Comparison of ENCODE assay signal across 9 mouse cellular contexts in the genomic region with DNA sequence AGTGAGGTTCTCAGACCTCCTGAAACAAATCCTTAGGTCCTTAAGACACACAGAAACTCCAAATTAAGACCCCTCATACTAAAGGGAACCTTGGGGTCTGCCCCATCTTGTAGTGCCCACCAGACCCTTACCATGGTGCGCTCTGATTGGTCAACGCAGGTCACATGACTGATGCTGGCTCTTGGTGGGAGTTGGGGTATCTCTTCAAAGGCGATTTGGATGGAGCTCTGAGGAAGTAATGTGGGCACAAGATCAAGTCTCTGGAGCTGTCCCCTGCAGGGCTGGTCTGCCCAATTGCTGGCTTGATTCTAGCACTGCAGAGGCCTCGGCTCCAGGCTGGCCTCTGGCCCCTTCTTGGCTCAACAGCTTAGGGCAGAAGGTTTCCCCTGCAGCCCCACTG. TPM values are rescaled to one million over a fixed set of nuclear protein-coding genes. Genes with fewer than 3 reads are reported as not detected.
DNase-seq lines count a peak whose midpoint lies in the region; ATAC-seq and TF ChIP-seq lines count a peak whose summit lies in the region.
"Had no signal": no experiment of that assay in that cellular context is flagged by ENCODE, and none has a peak within 500 bp of the region (broad histone marks: within the 10 kb centered on the region; RNA-seq: fewer than 3 reads in every experiment).

No protein-coding gene starts in this region.

- no peak for TF ChIP-seq CTCF in kidney, postnatal 0 days (IDR thresholded peaks at IDR 0.05; ENCODE audit: low read depth)

- DNase-seq in kidney, postnatal 0 days (ENCODE audit: low spot score) = no peak
- DNase-seq in kidney, postnatal 4 days = no peak
- DNase-seq in liver, embryonic 11.5 days (ENCODE audit: low spot score) = no peak
- DNase-seq in testis, postnatal 10 days (ENCODE audit: low spot score) = no peak
- no peak for DNase-seq in natural killer cell, adult 2 months (ENCODE audit: low spot score in 2 of 2)

- peak overlapping the region; percentile 94; the same call in 1 of the 2 replicates for H3K4me2 ChIP-seq in forebrain, embryonic 12.5 days
- no peak overlapping the region for H3K4me2 ChIP-seq in forebrain, embryonic 15.5 days (replicated peaks)
- H3K4me2 ChIP-seq in kidney, postnatal 0 days (ENCODE audit: low read length) = peak overlapping the region; percentile 93; the same call in 1 of the 2 replicates
- peak overlapping the region; percentile 97; the same call in 1 of the 2 replicates for H3K4me2 ChIP-seq in liver, embryonic 11.5 days
- peak overlapping the region; percentile 96 for H3K4me2 ChIP-seq in neural tube, embryonic 13.5 days

- H3K9ac ChIP-seq in forebrain, embryonic 12.5 days = no peak overlapping the region
- H3K9ac ChIP-seq in forebrain, embryonic 15.5 days (replicated peaks) = no peak overlapping the region
- H3K9ac ChIP-seq in kidney, postnatal 0 days (ENCODE audit: low read depth, low read length) = no peak overlapping the region
- no peak overlapping the region for H3K9ac ChIP-seq in liver, embryonic 11.5 days (ENCODE audit: low read depth, low read length)
- H3K9ac ChIP-seq in neural tube, embryonic 13.5 days = peak overlapping the region; percentile 38; the same call in 1 of the 2 replicates
- H3K9ac ChIP-seq: embryonic facial prominence, embryonic 12.5 days had no signal

- no peak overlapping the region for H3K4me3 ChIP-seq in forebrain, embryonic 12.5 days (replicated peaks)
- no peak overlapping the region for H3K4me3 ChIP-seq in forebrain, embryonic 15.5 days
- H3K4me3 ChIP-seq in kidney, postnatal 0 days (replicated peaks; ENCODE audit: low read depth, low read length) = no peak overlapping the region
- no peak overlapping the region for H3K4me3 ChIP-seq in liver, embryonic 11.5 days (ENCODE audit: low read depth, low read length)
- H3K4me3 ChIP-seq in neural tube, embryonic 13.5 days = no peak overlapping the region
- H3K4me3 ChIP-seq: embryonic facial prominence, embryonic 12.5 days had no signal

- H3K36me3 ChIP-seq in forebrain, embryonic 12.5 days (replicated peaks) = peaks cover 40% of the 10 kb centered on the region
- peaks cover 33% of the 10 kb centered on the region for H3K36me3 ChIP-seq in forebrain, embryonic 15.5 days
- peaks cover 37% of the 10 kb centered on the region for H3K36me3 ChIP-seq in kidney, postnatal 0 days (ENCODE audit: insufficient read depth, low read length)
- peaks cover 14% of the 10 kb centered on the region for H3K36me3 ChIP-seq in liver, embryonic 11.5 days (ENCODE audit: control insufficient read depth, insufficient read depth, low read length)
- peaks cover 52% of the 10 kb centered on the region for H3K36me3 ChIP-seq in neural tube, embryonic 13.5 days

- H3K27ac ChIP-seq in forebrain, embryonic 12.5 days = no peak overlapping the region
- no peak overlapping the region for H3K27ac ChIP-seq in forebrain, embryonic 15.5 days (replicated peaks)
- no peak overlapping the region for H3K27ac ChIP-seq in kidney, postnatal 0 days
- H3K27ac ChIP-seq in liver, embryonic 11.5 days (ENCODE audit: low read depth, low read length) = no peak overlapping the region
- H3K27ac ChIP-seq in neural tube, embryonic 13.5 days (replicated peaks) = no peak overlapping the region
- H3K27ac ChIP-seq: embryonic facial prominence, embryonic 12.5 days had no signal

- peaks cover 35% of the 10 kb centered on the region for H3K4me1 ChIP-seq in forebrain, embryonic 12.5 days
- H3K4me1 ChIP-seq in forebrain, embryonic 15.5 days = peaks cover 41% of the 10 kb centered on the region
- peaks cover 16% of the 10 kb centered on the region for H3K4me1 ChIP-seq in kidney, postnatal 0 days (replicated peaks; ENCODE audit: insufficient read depth, low read length)
- peaks cover 25% of the 10 kb centered on the region for H3K4me1 ChIP-seq in liver, embryonic 11.5 days (replicated peaks; ENCODE audit: control insufficient read depth, insufficient read depth, low read length)
- H3K4me1 ChIP-seq in neural tube, embryonic 13.5 days (replicated peaks) = peaks cover 36% of the 10 kb centered on the region

- WGBS in forebrain, embryonic 12.5 days = 76% methylated on average over 4 of the region's 4 CpGs
- 67% methylated on average over 4 of the region's 4 CpGs for WGBS in forebrain, embryonic 15.5 days
- WGBS in kidney, postnatal 0 days = 72% methylated on average over 4 of the region's 4 CpGs
- 78% methylated on average over 4 of the region's 4 CpGs for WGBS in liver, embryonic 11.5 days
- WGBS in neural tube, embryonic 13.5 days = 76% methylated on average over 4 of the region's 4 CpGs

- no peak for ATAC-seq in forebrain, embryonic 12.5 days (ENCODE audit: low FRiP score)
- no peak for ATAC-seq in forebrain, embryonic 15.5 days (replicated peaks)
- no peak for ATAC-seq in kidney, postnatal 0 days (replicated peaks; ENCODE audit: low FRiP score, low read depth)
- ATAC-seq in liver, embryonic 11.5 days (replicated peaks; ENCODE audit: low FRiP score) = no peak
- ATAC-seq in neural tube, embryonic 13.5 days (ENCODE audit: low read depth) = no peak

- no peaks in the 10 kb centered on the region for H3K27me3 ChIP-seq in forebrain, embryonic 12.5 days
- no peaks in the 10 kb centered on the region for H3K27me3 ChIP-seq in forebrain, embryonic 15.5 days
- H3K27me3 ChIP-seq in kidney, postnatal 0 days (ENCODE audit: insufficient read depth, low read length) = no peaks in the 10 kb centered on the region
- H3K27me3 ChIP-seq in liver, embryonic 11.5 days (replicated peaks; ENCODE audit: control insufficient read depth, insufficient read depth, low read length) = no peaks in the 10 kb centered on the region
- H3K27me3 ChIP-seq in neural tube, embryonic 13.5 days = no peaks in the 10 kb centered on the region
- H3K27me3 ChIP-seq: embryonic facial prominence, embryonic 12.5 days had no signal

- no peaks in the 10 kb centered on the region for H3K9me3 ChIP-seq in forebrain, embryonic 12.5 days
- H3K9me3 ChIP-seq in forebrain, embryonic 15.5 days = no peaks in the 10 kb centered on the region
- H3K9me3 ChIP-seq in kidney, postnatal 0 days (replicated peaks; ENCODE audit: low read length) = no peaks in the 10 kb centered on the region
- H3K9me3 ChIP-seq in liver, embryonic 11.5 days (ENCODE audit: control insufficient read depth, low read length) = no peaks in the 10 kb centered on the region
- no peaks in the 10 kb centered on the region for H3K9me3 ChIP-seq in neural tube, embryonic 13.5 days
- H3K9me3 ChIP-seq: embryonic facial prominence, embryonic 12.5 days had no signal

RNA-seq across cellular contexts. Expression of a gene that starts 2.6 kb away (rescaled TPM):
- 16.5 and 16.9 TPM in 2 replicates for polyA plus RNA-seq in forebrain, embryonic 12.5 days (2016; fragmentation: Nextera tagmentation; extraction: Ambion mirVana)
- polyA plus RNA-seq in forebrain, embryonic 15.5 days (2015; fragmentation: Nextera tagmentation; extraction: Ambion mirVana) = 21.5 and 24.2 TPM in 2 replicates
- polyA plus RNA-seq in kidney, postnatal 0 days (2015; fragmentation: Nextera tagmentation; extraction: Ambion mirVana) = 11.6 and 13.0 TPM in 2 replicates
- polyA plus RNA-seq in liver, embryonic 11.5 days (2014; fragmentation: Nextera tagmentation; extraction: Ambion mirVana) = 8.9 and 9.3 TPM in 2 replicates
- polyA plus RNA-seq in neural tube, embryonic 13.5 days (2015; fragmentation: Nextera tagmentation; extraction: Ambion mirVana) = 22.9 and 28.7 TPM in 2 replicates

RNA-seq across cellular contexts. Expression of a gene that starts 8.4 kb away (rescaled TPM):
- 38.9 and 39.3 TPM in 2 replicates for polyA plus RNA-seq in forebrain, embryonic 12.5 days (2016; fragmentation: Nextera tagmentation; extraction: Ambion mirVana)
- polyA plus RNA-seq in forebrain, embryonic 15.5 days (2015; fragmentation: Nextera tagmentation; extraction: Ambion mirVana) = 32.2 and 32.5 TPM in 2 replicates
- polyA plus RNA-seq in kidney, postnatal 0 days (2015; fragmentation: Nextera tagmentation; extraction: Ambion mirVana) = 32.2 and 33.6 TPM in 2 replicates
- 39.5 and 41.9 TPM in 2 replicates for polyA plus RNA-seq in liver, embryonic 11.5 days (2014; fragmentation: Nextera tagmentation; extraction: Ambion mirVana)
- polyA plus RNA-seq in neural tube, embryonic 13.5 days (2015; fragmentation: Nextera tagmentation; extraction: Ambion mirVana) = 37.3 and 41.2 TPM in 2 replicates

RNA-seq across cellular contexts. Expression of a gene that starts 12.0 kb away (rescaled TPM):
- polyA plus RNA-seq in forebrain, embryonic 12.5 days (2016; fragmentation: Nextera tagmentation; extraction: Ambion mirVana) = 34.6 and 35.5 TPM in 2 replicates
- 33.4 and 35.4 TPM in 2 replicates for polyA plus RNA-seq in forebrain, embryonic 15.5 days (2015; fragmentation: Nextera tagmentation; extraction: Ambion mirVana)
- 14.9 and 18.5 TPM in 2 replicates for polyA plus RNA-seq in kidney, postnatal 0 days (2015; fragmentation: Nextera tagmentation; extraction: Ambion mirVana)
- 19.3 and 20.2 TPM in 2 replicates for polyA plus RNA-seq in liver, embryonic 11.5 days (2014; fragmentation: Nextera tagmentation; extraction: Ambion mirVana)
- polyA plus RNA-seq in neural tube, embryonic 13.5 days (2015; fragmentation: Nextera tagmentation; extraction: Ambion mirVana) = 25.1 and 31.9 TPM in 2 replicates

RNA-seq across cellular contexts. Expression of a gene that starts 17.0 kb away (rescaled TPM):
- polyA plus RNA-seq in forebrain, embryonic 12.5 days (2016; fragmentation: Nextera tagmentation; extraction: Ambion mirVana) = 477 and 482 TPM in 2 replicates
- polyA plus RNA-seq in forebrain, embryonic 15.5 days (2015; fragmentation: Nextera tagmentation; extraction: Ambion mirVana) = 232 and 253 TPM in 2 replicates
- 186 and 205 TPM in 2 replicates for polyA plus RNA-seq in kidney, postnatal 0 days (2015; fragmentation: Nextera tagmentation; extraction: Ambion mirVana)
- 250 TPM in 2 replicates for polyA plus RNA-seq in liver, embryonic 11.5 days (2014; fragmentation: Nextera tagmentation; extraction: Ambion mirVana)
- polyA plus RNA-seq in neural tube, embryonic 13.5 days (2015; fragmentation: Nextera tagmentation; extraction: Ambion mirVana) = 131 TPM in 2 replicates

RNA-seq across cellular contexts. Expression of a gene that starts 26.6 kb away (rescaled TPM):
- 107 and 115 TPM in 2 replicates for polyA plus RNA-seq in forebrain, embryonic 12.5 days (2016; fragmentation: Nextera tagmentation; extraction: Ambion mirVana)
- polyA plus RNA-seq in forebrain, embryonic 15.5 days (2015; fragmentation: Nextera tagmentation; extraction: Ambion mirVana) = 66.3 and 71.2 TPM in 2 replicates
- 88.2 and 95.8 TPM in 2 replicates for polyA plus RNA-seq in kidney, postnatal 0 days (2015; fragmentation: Nextera tagmentation; extraction: Ambion mirVana)
- polyA plus RNA-seq in liver, embryonic 11.5 days (2014; fragmentation: Nextera tagmentation; extraction: Ambion mirVana) = 879 and 949 TPM in 2 replicates
- polyA plus RNA-seq in neural tube, embryonic 13.5 days (2015; fragmentation: Nextera tagmentation; extraction: Ambion mirVana) = 58.2 and 59.4 TPM in 2 replicates
